Mouse (Mus musculus) left cerebral cortex, adult 9 months (tissue): ENCODE data around the gene Szrd1.

Experiments
- DNase-seq, 2 experiments: peaks; one replicate each; pipeline ENCODE4 v3.0.0; 2022; ENCODE audit warnings: low spot score in 2 of 2

Gene Szrd1

GRCm38 (mm10) chr4:141067516-141068046 lies 72.0 kb downstream of the Szrd1 start:
- no peak for DNase-seq

- no peak for DNase-seq
Measured at GRCm38 (mm10) chr4:141066709-141067515, 72.7 kb downstream of the Szrd1 start.

DNA sequence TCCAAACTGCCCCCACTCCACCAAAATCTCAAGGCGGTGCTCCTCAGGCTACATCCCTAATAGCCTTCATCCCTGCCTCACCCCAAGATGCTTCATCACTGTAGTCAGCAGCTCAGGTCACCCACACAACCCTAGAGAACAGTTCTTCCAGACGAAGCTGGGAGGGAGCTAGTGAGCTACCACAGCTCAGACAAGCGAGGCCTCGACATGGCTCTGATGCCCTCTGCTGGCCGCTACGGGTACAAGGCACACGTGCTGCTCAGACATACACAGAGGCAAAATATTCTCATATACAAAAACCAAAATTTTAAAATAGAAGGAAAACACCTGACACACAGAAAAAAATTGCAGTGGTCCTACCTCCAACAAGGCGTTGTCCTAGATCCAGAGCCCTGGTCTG lies 74.5 kb downstream of the Szrd1 start:
- DNase-seq = peak in 1 of 2 experiments; percentile 86

- DNase-seq = no peak
Measured at GRCm38 (mm10) chr4:141064104-141064659, 75.4 kb downstream of the Szrd1 start.
